Mouse (Mus musculus) liver, embryonic 12.5 days (tissue): ENCODE measurements around the gene 2300009A05Rik. TPM values are rescaled to one million over a fixed set of nuclear protein-coding genes. Genes with fewer than 3 reads are reported as not detected.

Experiments
- polyA plus RNA-seq: library from polyadenylated mRNA; unstranded; fragments of >200 nt; fragmentation: Nextera tagmentation; extraction: Ambion mirVana; gene quantifications from 2 replicates; pipeline ENCODE4 v1.2.1, GENCODE M21; 2016

2300009A05Rik gene
- polyA plus RNA-seq, 1 experiment from 2014 or later = 33.9 TPM

Other genes starting within 250 kb of the 2300009A05Rik start
- 15.7 and 16.7 TPM in 2 replicates for gene Map2k5, start 21.3 kb downstream of the 2300009A05Rik start, polyA plus RNA-seq
- gene Iqch, start 203.2 kb upstream of the 2300009A05Rik start, polyA plus RNA-seq = not detected in 2 replicates
- gene Aagab, start 203.4 kb upstream of the 2300009A05Rik start, polyA plus RNA-seq = 25.3 and 26.2 TPM in 2 replicates